Mouse (Mus musculus): Measurements from ENCODE around the gene Tesk2. TPM values are rescaled to one million over a fixed set of nuclear protein-coding genes. Genes with fewer than 3 reads are reported as not detected.

Tesk2 gene
- total and polyA plus RNA-seq, 3 experiments: 3.5 to 7.0 (median 5.8) TPM

- no peak for DNase-seq (ENCODE audit: extremely low read depth)
- H3K79me2 ChIP-seq (replicated peaks; ENCODE audit: control insufficient read depth, extremely low read depth, insufficient read depth, poor library complexity, severe bottlenecking): no peaks in the 10 kb centered on the region
- H3K4me1 ChIP-seq (ENCODE audit: control insufficient read depth in 1 of 2, insufficient read depth in 2 of 2): no peaks in the 10 kb centered on the region
- peaks cover 0 to 2% of the 10 kb centered on the region in 2 experiments for H3K36me3 ChIP-seq (replicated peaks in 1 of 2; ENCODE audit: control insufficient read depth in 1 of 2, insufficient read depth in 1 of 2, low read length in 1 of 2)
- H3K4me3 ChIP-seq (replicated peaks in 1 of 3; ENCODE audit: low read depth in 2 of 3, low read length in 2 of 3, poor library complexity in 1 of 3): no peak overlapping the region
- no peaks in the 10 kb centered on the region for H3K9me3 ChIP-seq (replicated peaks; ENCODE audit: low read length)
- no peak overlapping the region for H3K4me2 ChIP-seq (ENCODE audit: insufficient read depth, low read depth, poor library complexity, severe bottlenecking)
- no peak for TF ChIP-seq MYC (IDR thresholded peaks at IDR 0.05; ENCODE audit: low read depth, low read length)
- TF ChIP-seq TCF12 (IDR thresholded peaks at IDR 0.05; ENCODE audit: low read depth, low read length): no peak
- no peak for TF ChIP-seq JUND (conservative IDR thresholded peaks at IDR 0.05; ENCODE audit: low read depth, low read length)
- no peak for TF ChIP-seq IRF4 (IDR thresholded peaks at IDR 0.05; ENCODE audit: low read depth, low read length)
- TF ChIP-seq MAX (IDR thresholded peaks at IDR 0.05; ENCODE audit: low read length): no peak
- TF ChIP-seq POLR2AphosphoS2 (IDR thresholded peaks at IDR 0.05; ENCODE audit: low read depth, low read length): no peak
- no peak for TF ChIP-seq GABPA (IDR thresholded peaks at IDR 0.05; ENCODE audit: insufficient replicate concordance, low read depth, low read length)
- no peak for TF ChIP-seq JUN (IDR thresholded peaks at IDR 0.05; ENCODE audit: insufficient read depth, low read depth, low read length)
- no peak for TF ChIP-seq MAFK (IDR thresholded peaks at IDR 0.05; ENCODE audit: insufficient replicate concordance, low read length)
- no peak for TF ChIP-seq ZNF384 (IDR thresholded peaks at IDR 0.05; ENCODE audit: low read depth, low read length)
- no peak for TF ChIP-seq CHD1 (IDR thresholded peaks at IDR 0.05; ENCODE audit: low read depth, low read length)
- TF ChIP-seq SIN3A (IDR thresholded peaks at IDR 0.05; ENCODE audit: low read length): no peak
- TF ChIP-seq USF2 (conservative IDR thresholded peaks at IDR 0.05; ENCODE audit: low read depth, low read length): no peak
- no peak for TF ChIP-seq E2F4 (IDR thresholded peaks at IDR 0.05; ENCODE audit: insufficient replicate concordance, low read depth, low read length)
- no peak for TF ChIP-seq ZKSCAN1 (IDR thresholded peaks at IDR 0.05; ENCODE audit: borderline replicate concordance, low read depth, low read length)
- no peak for TF ChIP-seq RCOR1 (conservative IDR thresholded peaks at IDR 0.05; ENCODE audit: low read depth, low read length)
- TF ChIP-seq MXI1 (IDR thresholded peaks at IDR 0.05; ENCODE audit: low read depth, low read length): no peak
- TF ChIP-seq HCFC1 (IDR thresholded peaks at IDR 0.05; ENCODE audit: low read depth, low read length): no peak
- no peak for TF ChIP-seq UBTF (IDR thresholded peaks at IDR 0.05; ENCODE audit: low read depth, low read length)
- TF ChIP-seq ZC3H11A (IDR thresholded peaks at IDR 0.05; ENCODE audit: low read depth, low read length): no peak
- H3K9ac ChIP-seq (ENCODE audit: insufficient read depth, low read depth): no peak overlapping the region
- H3K27ac ChIP-seq (ENCODE audit: insufficient read depth, low read depth): no peak overlapping the region
- dilution Hi-C loops (cut with MboI; ENCODE audit: extremely low pct_ligation_motif_present, extremely low pct_unique_long_range_greater_than_20kb, low sequenced_read_pairs) (no loop called here), in situ Hi-C loops (cut with MboI; ENCODE audit: low pct_ligation_motif_present, low pct_unique_long_range_greater_than_20kb, low sequenced_read_pairs) (no loop called here)
- H3K27me3 ChIP-seq (replicated peaks): no peaks in the 10 kb centered on the region
Measured at GRCm38 (mm10) chr4:116761914-116762313, 41.2 kb downstream of the Tesk2 start.

GRCm38 (mm10) chr4:116764001-116764400 lies 43.3 kb downstream of the Tesk2 start:
- DNase-seq (ENCODE audit: extremely low read depth): no peak
- H3K9ac ChIP-seq (ENCODE audit: insufficient read depth, low read depth): no peak overlapping the region
- no peaks in the 10 kb centered on the region for H3K27me3 ChIP-seq (replicated peaks)
- no peaks in the 10 kb centered on the region for H3K79me2 ChIP-seq (replicated peaks; ENCODE audit: control insufficient read depth, extremely low read depth, insufficient read depth, poor library complexity, severe bottlenecking)
- H3K4me2 ChIP-seq (ENCODE audit: insufficient read depth, low read depth, poor library complexity, severe bottlenecking): no peak overlapping the region
- dilution Hi-C loops (cut with MboI; ENCODE audit: extremely low pct_ligation_motif_present, extremely low pct_unique_long_range_greater_than_20kb, low sequenced_read_pairs): no loop called here
- no peak overlapping the region for H3K27ac ChIP-seq (ENCODE audit: insufficient read depth, low read depth)
- no peak overlapping the region for H3K4me3 ChIP-seq (replicated peaks in 1 of 3; ENCODE audit: low read depth in 2 of 3, low read length in 2 of 3, poor library complexity in 1 of 3)
- H3K36me3 ChIP-seq (replicated peaks in 1 of 2; ENCODE audit: control insufficient read depth in 1 of 2, insufficient read depth in 1 of 2, low read length in 1 of 2): no peaks in the 10 kb centered on the region
- in situ Hi-C loops (cut with MboI; ENCODE audit: low pct_ligation_motif_present, low pct_unique_long_range_greater_than_20kb, low sequenced_read_pairs): no loop called here
- TF ChIP-seq ZNF384 (IDR thresholded peaks at IDR 0.05; ENCODE audit: low read depth, low read length) (no peak), USF2 (conservative IDR thresholded peaks at IDR 0.05; ENCODE audit: low read depth, low read length) (no peak)
- H3K4me1 ChIP-seq (ENCODE audit: control insufficient read depth in 1 of 2, insufficient read depth in 2 of 2): no peaks in the 10 kb centered on the region
- no peaks in the 10 kb centered on the region for H3K9me3 ChIP-seq (replicated peaks; ENCODE audit: low read length)
